Mouse (Mus musculus) bone marrow, adult 2 months (tissue): ENCODE data around the gene Alcam.

Experiments
- CTCF ChIP-seq: fragments of 200-500 bp; IDR thresholded peaks from 2 replicates; pipeline ENCODE4 v1.5.1; 2011; ENCODE audit warnings: low read length, control low read depth; ENCODE audit not compliant: control insufficient read depth, insufficient read depth
- POLR2A ChIP-seq: fragments of 200-500 bp; IDR thresholded peaks from 2 replicates; pipeline ENCODE4 v1.6.1; 2011; ENCODE audit warnings: low read depth, mild to moderate bottlenecking, control low read depth, low read length, borderline replicate concordance; ENCODE audit not compliant: control insufficient read depth

DNA sequence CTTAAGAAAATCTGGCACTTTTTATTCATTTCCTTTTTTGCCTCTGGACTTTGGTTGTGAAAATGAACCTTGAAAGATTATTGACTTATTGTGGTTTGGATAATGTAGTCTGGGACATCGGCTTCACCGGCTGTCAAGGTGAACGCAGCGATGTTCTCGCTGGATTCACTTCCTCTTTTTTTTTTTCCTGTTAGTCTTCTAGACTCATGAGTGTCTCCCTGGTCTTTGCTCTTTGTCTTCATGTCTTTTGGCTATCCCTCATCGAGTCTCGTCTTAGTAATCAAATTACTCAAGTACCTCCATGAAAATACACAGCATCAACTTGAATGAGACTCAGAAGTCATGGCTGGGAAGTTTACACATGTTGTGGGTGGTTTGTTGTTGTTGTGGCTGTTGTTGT is 36.7 kb downstream of the Alcam start:
- TF ChIP-seq CTCF (no peak), POLR2A (no peak)
